Mouse (Mus musculus) liver, embryonic 15.5 days (tissue): Measurements from ENCODE around the gene Prr22. TPM values are rescaled to one million over a fixed set of nuclear protein-coding genes. Genes with fewer than 3 reads are reported as not detected.

Experiments
- ATAC-seq: fragments of 200-750 bp; cut with Nextera tagmentation; 2 replicates; pipeline ENCODE4 v1.8.0; 2017; ENCODE audit warnings: moderate number of reproducible peaks, mild to moderate bottlenecking, moderate library complexity; ENCODE audit not compliant: insufficient read depth
- H3K27ac ChIP-seq: fragments of 300-500 bp; sonication (generic); replicated peaks from 2 replicates; pipeline ENCODE4 v1.5.1; 2015; ENCODE audit warnings: mild to moderate bottlenecking, inconsistent platforms
- H3K27me3 ChIP-seq: fragments of 300-500 bp; sonication (generic); 2 replicates; pipeline ENCODE4 v1.6.1; 2015; ENCODE audit warnings: mild to moderate bottlenecking, inconsistent platforms
- H3K36me3 ChIP-seq: fragments of 300-500 bp; sonication (generic); replicated peaks from 2 replicates; pipeline ENCODE4 v1.6.1; 2015; ENCODE audit warnings: moderate library complexity, mild to moderate bottlenecking, inconsistent platforms
- H3K4me1 ChIP-seq: fragments of 300-500 bp; sonication (generic); replicated peaks from 2 replicates; pipeline ENCODE4 v1.6.1; 2015; ENCODE audit warnings: inconsistent platforms
- H3K4me2 ChIP-seq: fragments of 300-500 bp; sonication (generic); 2 replicates; pipeline ENCODE4 v1.6.1; 2015; ENCODE audit warnings: moderate library complexity, mild to moderate bottlenecking, inconsistent platforms
- H3K4me3 ChIP-seq: fragments of 300-500 bp; sonication (generic); replicated peaks from 2 replicates; pipeline ENCODE4 v1.5.1; 2015; ENCODE audit warnings: mild to moderate bottlenecking, inconsistent platforms
- H3K9ac ChIP-seq: fragments of 300-500 bp; sonication (generic); 2 replicates; pipeline ENCODE4 v1.6.1; 2015; ENCODE audit warnings: moderate library complexity, mild to moderate bottlenecking, inconsistent platforms
- H3K9me3 ChIP-seq: fragments of 300-500 bp; sonication (generic); replicated peaks from 2 replicates; pipeline ENCODE4 v1.6.1; 2016; ENCODE audit warnings: inconsistent platforms
- WGBS: fragments of 180-500 bp; shearing (Covaris S2); methylation state at CpG from one replicate; pipeline ENCODE4 v1.1.7; 2015; ENCODE audit warnings: mixed read lengths; ENCODE audit not compliant: insufficient replicate concordance; 5-methylcytosine and 5-hydroxymethylcytosine counted together
- polyA plus RNA-seq: library from polyadenylated mRNA; unstranded; fragments of >200 nt; fragmentation: Nextera tagmentation; extraction: Ambion mirVana; gene quantifications from 2 replicates; pipeline ENCODE4 v1.2.1, GENCODE M21; 2015

Gene Prr22
- polyA plus RNA-seq, 1 experiment from 2014 or later = 0.60 TPM

DNA sequence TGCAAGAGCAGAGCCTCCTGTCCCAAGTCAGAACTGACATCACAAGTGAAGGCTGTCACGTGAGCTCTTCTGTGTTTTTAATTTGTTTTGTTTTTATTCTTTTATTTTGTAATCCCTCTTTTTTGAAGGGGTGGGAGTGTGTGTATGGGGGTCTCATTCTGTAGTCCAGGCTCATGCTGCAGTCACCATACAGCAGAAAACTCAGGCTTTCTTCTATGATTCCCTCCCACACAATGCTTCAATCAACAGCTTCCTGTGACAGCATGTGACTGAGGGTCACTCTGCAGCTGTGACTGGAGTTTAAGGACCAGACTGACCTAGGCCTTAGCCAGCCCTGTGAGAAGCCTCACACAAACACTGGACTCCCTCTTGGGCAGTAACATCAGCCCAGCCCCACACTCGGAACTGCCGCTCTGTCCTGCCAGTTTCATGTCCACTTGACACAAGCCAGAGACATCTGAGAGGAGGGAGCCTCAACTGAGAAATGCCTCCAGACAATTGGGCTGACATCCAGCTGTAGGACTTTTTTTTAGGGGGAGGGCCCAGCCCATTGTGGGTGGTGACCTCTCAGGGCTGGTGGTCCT is 8.8 kb downstream of the Prr22 start:
- no peak overlapping the region for H3K4me3 ChIP-seq
- no peak for ATAC-seq
- peaks cover 74% of the 10 kb centered on the region for H3K36me3 ChIP-seq
- H3K4me1 ChIP-seq = peaks cover 10% of the 10 kb centered on the region; the same call in 1 of the 2 replicates
- H3K9me3 ChIP-seq = peaks cover 4% of the 10 kb centered on the region; the same call in 1 of the 2 replicates
- H3K27ac ChIP-seq = no peak overlapping the region
- no peak overlapping the region for H3K4me2 ChIP-seq
- H3K27me3 ChIP-seq = no peaks in the 10 kb centered on the region
- WGBS = 77% methylated on average over 3 of the region's 3 CpGs
- no peak overlapping the region for H3K9ac ChIP-seq

DNA sequence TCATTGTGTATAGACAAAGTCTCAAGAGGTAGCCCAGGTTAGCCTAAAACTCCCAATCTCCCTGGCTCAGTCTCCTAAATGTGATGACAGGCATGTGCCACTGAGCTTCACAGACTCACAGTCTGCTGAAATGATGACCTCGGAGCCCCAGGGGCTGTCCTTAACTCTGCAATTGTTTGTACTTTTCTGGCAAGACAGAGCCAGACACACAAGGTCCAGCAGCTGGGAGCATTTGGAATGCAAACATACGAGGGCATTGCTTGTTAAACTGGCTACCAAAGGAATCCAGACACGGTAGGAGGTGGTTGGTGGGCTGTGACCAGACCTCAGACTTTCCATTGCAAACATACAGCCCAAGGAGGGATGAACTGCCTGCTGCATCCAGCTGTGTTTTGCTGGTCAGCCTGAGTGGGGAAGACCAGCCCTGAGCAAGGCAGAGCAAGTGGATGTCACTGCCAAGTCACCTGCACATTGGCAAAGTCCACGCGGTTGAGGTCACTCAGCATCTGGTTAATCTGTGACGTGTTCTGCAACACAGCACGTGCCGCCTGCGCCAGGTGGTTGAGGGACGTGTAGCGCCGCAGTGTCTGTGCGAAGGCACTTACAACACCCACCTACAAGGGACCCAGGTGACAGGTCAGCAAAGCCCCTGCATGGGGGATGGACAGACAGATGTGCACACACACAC is 10.4 kb downstream of the Prr22 start:
- ATAC-seq = 0 out of 2 replicates have a peak, but pooled peaks have one; percentile 13
- Histone ChIP-seq H3K4me1 (peaks cover 10% of the 10 kb centered on the region; the same call in 1 of the 2 replicates), H3K9me3 (peaks cover 4% of the 10 kb centered on the region; the same call in 1 of the 2 replicates), H3K27me3 (no peaks in the 10 kb centered on the region), H3K27ac (no peak overlapping the region), H3K4me3 (no peak overlapping the region), H3K36me3 (peaks cover 88% of the 10 kb centered on the region), H3K9ac (no peak overlapping the region), H3K4me2 (no peak overlapping the region)
- 85% methylated on average over 13 of the region's 13 CpGs for WGBS

DNA sequence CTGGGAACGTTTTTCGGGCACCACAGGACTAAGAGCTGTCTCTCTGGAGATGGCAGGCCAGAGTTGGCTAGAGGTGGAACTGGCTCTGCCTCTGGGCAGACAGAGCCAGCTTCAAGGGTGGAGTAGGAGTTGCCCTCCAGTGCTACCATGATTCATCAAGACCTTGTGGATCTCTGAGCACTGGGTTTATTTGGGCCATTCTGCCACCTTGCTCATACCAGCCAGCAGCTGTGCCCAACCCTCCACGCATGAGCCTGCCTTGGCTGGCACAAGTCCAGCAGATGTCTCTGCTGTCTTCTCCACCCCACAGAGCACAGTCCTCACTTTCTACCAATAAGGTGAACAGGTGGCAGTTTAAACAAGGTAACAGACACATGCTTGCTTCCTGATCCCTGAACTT is 18.8 kb downstream of the Prr22 start:
- H3K9ac ChIP-seq = no peak overlapping the region
- WGBS = 75% methylated on average over 3 of the region's 3 CpGs
- peak; percentile 26; the same call in 1 of the 2 replicates for ATAC-seq

DNA sequence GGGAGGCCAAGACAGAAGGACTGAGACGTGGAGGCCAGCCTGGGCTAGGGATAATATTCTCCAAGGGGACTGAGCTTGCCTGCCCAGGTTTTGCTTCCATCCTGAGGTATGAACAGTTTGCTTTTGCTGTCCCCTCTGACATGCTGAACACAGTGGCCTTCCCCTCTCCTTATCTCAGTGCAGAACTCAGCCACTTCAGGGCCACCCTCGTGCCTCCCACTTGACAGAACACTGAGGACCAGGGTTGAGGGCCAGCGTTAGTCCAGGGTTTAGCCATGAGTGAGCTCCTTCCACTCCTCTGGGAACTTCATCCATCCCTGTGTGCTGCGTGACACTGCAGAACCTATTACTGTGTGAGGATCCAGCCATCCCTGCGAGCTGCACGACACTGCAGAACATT is 19.2 kb downstream of the Prr22 start:
- Histone ChIP-seq H3K4me1 (peaks cover 41% of the 10 kb centered on the region), H3K27ac (peak overlapping the region; percentile 54; the same call in 1 of the 2 replicates), H3K36me3 (peaks cover 53% of the 10 kb centered on the region), H3K4me2 (no peak overlapping the region), H3K9me3 (no peaks in the 10 kb centered on the region), H3K27me3 (no peaks in the 10 kb centered on the region), H3K9ac (no peak overlapping the region), H3K4me3 (no peak overlapping the region)
- WGBS = 77% methylated on average over 6 of the region's 6 CpGs
- no peak for ATAC-seq

More for the DNA sequence above, 18.8 kb downstream of the Prr22 start:
- Histone ChIP-seq H3K4me1 (peaks cover 37% of the 10 kb centered on the region), H3K9me3 (no peaks in the 10 kb centered on the region), H3K36me3 (peaks cover 57% of the 10 kb centered on the region), H3K4me2 (no peak overlapping the region), H3K4me3 (no peak overlapping the region), H3K27ac (peak overlapping the region; percentile 54; the same call in 1 of the 2 replicates), H3K27me3 (no peaks in the 10 kb centered on the region)

DNA sequence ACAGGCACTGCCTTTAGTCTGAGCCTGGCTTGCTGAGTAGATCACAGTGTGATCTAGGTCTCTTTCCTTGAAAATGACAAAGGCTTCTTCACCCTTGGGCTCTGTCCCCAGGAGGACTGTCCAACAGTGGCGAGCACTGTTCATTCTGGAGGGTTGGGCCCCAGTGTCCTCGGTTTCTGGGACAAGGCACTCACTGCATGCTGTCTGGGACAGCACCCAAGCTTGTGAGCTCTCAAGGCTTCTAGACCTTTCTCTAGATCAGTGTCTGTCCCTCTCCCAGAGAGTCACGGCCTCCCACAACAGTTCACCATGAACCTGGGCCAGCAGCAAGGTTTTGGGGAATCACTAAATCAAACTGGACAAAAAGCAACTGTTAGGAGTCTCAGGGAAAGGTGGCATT is 22.5 kb downstream of the Prr22 start:
- Histone ChIP-seq H3K27me3 (no peaks in the 10 kb centered on the region), H3K4me1 (peaks cover 48% of the 10 kb centered on the region), H3K36me3 (peaks cover 22% of the 10 kb centered on the region), H3K9me3 (no peaks in the 10 kb centered on the region), H3K27ac (peak overlapping the region; percentile 95), H3K4me3 (no peak overlapping the region), H3K4me2 (no peak overlapping the region), H3K9ac (no peak overlapping the region)
- WGBS = 76% methylated on average over 3 of the region's 3 CpGs
- ATAC-seq = no peak

DNA sequence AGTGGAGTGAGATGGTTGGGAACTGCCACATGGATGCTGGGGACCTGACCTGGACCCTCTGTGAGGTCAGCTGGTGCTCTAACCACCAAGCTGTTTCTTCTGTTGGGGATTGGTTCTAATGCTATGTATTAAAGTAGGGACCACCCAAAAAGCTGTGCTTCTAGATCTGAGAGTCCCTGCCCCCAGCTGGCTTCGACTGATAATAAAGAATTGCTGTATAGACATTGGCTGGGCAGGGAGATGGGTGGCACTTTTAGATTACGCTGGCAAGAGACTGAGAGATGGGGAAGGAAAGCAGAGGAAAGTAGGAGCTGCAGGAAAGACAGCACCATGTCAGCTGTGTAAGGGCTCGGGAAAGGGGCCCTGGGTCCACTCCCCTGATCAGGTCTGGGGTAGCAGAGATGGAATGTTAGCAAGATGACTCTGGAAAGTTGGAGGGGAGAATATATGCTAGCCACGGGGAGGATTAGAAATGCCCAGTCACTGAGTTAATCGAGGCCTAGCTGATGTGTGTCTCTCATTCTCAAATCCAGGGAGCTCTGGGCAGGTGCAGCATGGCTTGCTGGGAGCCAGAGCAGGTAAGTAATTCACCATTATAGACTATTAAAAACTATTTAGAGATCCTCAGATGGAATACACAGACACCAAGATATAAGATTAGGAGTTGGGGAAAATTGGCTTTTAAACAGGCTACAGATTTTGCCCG is 23.7 kb downstream of the Prr22 start:
- Histone ChIP-seq H3K4me3 (peak overlapping the region; percentile 50), H3K4me2 (peak overlapping the region; percentile 64), H3K27ac (peak overlapping the region; percentile 95), H3K9ac (peak overlapping the region; percentile 55), H3K27me3 (no peaks in the 10 kb centered on the region), H3K36me3 (peaks cover 29% of the 10 kb centered on the region), H3K4me1 (peaks cover 48% of the 10 kb centered on the region), H3K9me3 (no peaks in the 10 kb centered on the region)
- 34% methylated on average over 6 of the region's 6 CpGs for WGBS
- ATAC-seq = peak; percentile 94

DNA sequence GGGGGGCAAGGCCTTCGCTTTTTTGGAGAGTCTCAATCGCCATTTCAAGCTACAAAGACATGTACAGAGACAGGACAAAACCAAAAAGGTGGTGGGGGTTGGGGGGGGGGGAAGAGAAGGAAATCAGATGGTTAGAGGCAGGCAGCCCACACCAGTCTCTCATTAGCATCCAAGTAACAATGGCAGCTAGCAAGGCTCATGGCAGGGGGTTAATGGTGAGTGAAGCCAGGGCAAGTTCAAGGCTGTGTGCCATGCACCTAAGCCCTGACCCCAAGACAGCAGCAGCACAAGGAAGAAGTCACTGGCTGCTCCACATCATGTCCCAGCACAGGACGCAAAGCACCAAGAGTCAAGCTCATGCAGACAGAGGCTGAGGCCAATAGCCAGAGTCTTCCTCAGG is 29.2 kb downstream of the Prr22 start:
- Histone ChIP-seq H3K36me3 (peaks cover 63% of the 10 kb centered on the region), H3K4me2 (no peak overlapping the region), H3K27ac (no peak overlapping the region), H3K9me3 (no peaks in the 10 kb centered on the region), H3K4me3 (no peak overlapping the region), H3K27me3 (no peaks in the 10 kb centered on the region), H3K9ac (no peak overlapping the region), H3K4me1 (peaks cover 10% of the 10 kb centered on the region)
- WGBS = 79% methylated on average over 3 of the region's 3 CpGs
- no peak for ATAC-seq

GRCm38 (mm10) chr17:56802065-56802464 is 32.0 kb downstream of the Prr22 start:
- H3K9ac ChIP-seq = no peak overlapping the region
- H3K4me3 ChIP-seq = no peak overlapping the region
- peaks cover 74% of the 10 kb centered on the region for H3K36me3 ChIP-seq
- no peak overlapping the region for H3K4me2 ChIP-seq
- ATAC-seq = no peak
- 77% methylated on average over 8 of the region's 8 CpGs for WGBS
- H3K27me3 ChIP-seq = no peaks in the 10 kb centered on the region
- 0 out of 2 replicates have a peak, but pooled peaks cover 3% of the 10 kb centered on the region for H3K4me1 ChIP-seq
- H3K27ac ChIP-seq = no peak overlapping the region
- no peaks in the 10 kb centered on the region for H3K9me3 ChIP-seq

GRCm38 (mm10) chr17:56804952-56805351 is 34.9 kb downstream of the Prr22 start:
- no peak overlapping the region for H3K4me2 ChIP-seq
- H3K36me3 ChIP-seq = peaks cover 61% of the 10 kb centered on the region
- no peak overlapping the region for H3K9ac ChIP-seq
- H3K4me3 ChIP-seq = no peak overlapping the region
- WGBS = 84% methylated on average over 5 of the region's 5 CpGs
- no peak overlapping the region for H3K27ac ChIP-seq
- no peaks in the 10 kb centered on the region for H3K9me3 ChIP-seq
- peaks cover 14% of the 10 kb centered on the region for H3K4me1 ChIP-seq
- no peaks in the 10 kb centered on the region for H3K27me3 ChIP-seq
- no peak for ATAC-seq

DNA sequence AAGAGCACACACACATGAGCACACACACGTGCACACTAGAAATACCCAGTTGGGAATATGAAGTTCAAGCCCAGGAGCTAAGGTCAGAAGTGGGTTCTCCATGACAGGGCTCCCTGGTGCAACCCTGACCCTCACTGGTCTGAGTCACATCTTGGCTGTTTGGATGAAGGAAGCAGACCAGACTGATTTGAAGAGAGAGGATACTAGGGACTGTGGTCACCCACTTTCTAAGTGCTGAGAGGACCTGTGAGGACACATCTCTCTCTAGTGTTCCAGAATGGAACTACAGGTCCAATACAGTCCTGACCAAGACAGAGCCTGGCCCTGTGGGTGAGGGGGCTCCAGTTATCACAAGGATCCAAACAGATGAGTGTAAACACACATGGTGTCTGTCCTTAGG is 35.7 kb downstream of the Prr22 start:
- ATAC-seq = no peak
- peaks cover 53% of the 10 kb centered on the region for H3K36me3 ChIP-seq
- H3K9me3 ChIP-seq = no peaks in the 10 kb centered on the region
- H3K4me1 ChIP-seq = peaks cover 22% of the 10 kb centered on the region
- no peak overlapping the region for H3K4me2 ChIP-seq
- H3K9ac ChIP-seq = no peak overlapping the region
- 60% methylated on average over 1 of the region's 1 CpGs for WGBS
- no peak overlapping the region for H3K4me3 ChIP-seq
- H3K27me3 ChIP-seq = no peaks in the 10 kb centered on the region
- no peak overlapping the region for H3K27ac ChIP-seq

- peak; percentile 41; the same call in 1 of the 2 replicates for ATAC-seq
- Histone ChIP-seq H3K9ac (no peak overlapping the region), H3K27me3 (no peaks in the 10 kb centered on the region), H3K36me3 (peaks cover 25% of the 10 kb centered on the region), H3K9me3 (no peaks in the 10 kb centered on the region), H3K27ac (no peak overlapping the region), H3K4me3 (no peak overlapping the region), H3K4me1 (peaks cover 35% of the 10 kb centered on the region), H3K4me2 (no peak overlapping the region)
- 15% methylated on average over 9 of the region's 9 CpGs for WGBS
These were observed 38.5 kb downstream of the Prr22 start for GRCm38 (mm10) chr17:56808518-56808917.
